Mouse (Mus musculus) E14TG2a.4 (cell line): ENCODE measurements around the gene Dtx4.

Experiments used
- CTCF ChIP-seq: conservative IDR thresholded peaks from 2 replicates; pipeline ENCODE4 v1.5.1; 2014; ENCODE audit warnings: low read length
- POU5F1 ChIP-seq: IDR thresholded peaks from 2 replicates; pipeline ENCODE4 v1.6.1; 2014; ENCODE audit warnings: low read length, borderline replicate concordance

- TF ChIP-seq CTCF (no peak), POU5F1 (no peak)
Measured at GRCm38 (mm10) chr19:12442560-12442959, 58.7 kb downstream of the Dtx4 start.
